Mouse (Mus musculus) testis, adult 2 months (tissue): ENCODE measurements around the gene Olfr667.

Experiments
- CTCF ChIP-seq: fragments of 200-500 bp; IDR thresholded peaks from 2 replicates; pipeline ENCODE4 v1.5.1; 2012; ENCODE audit warnings: low read depth, mild to moderate bottlenecking, inconsistent platforms, low read length, moderate library complexity; ENCODE audit not compliant: control insufficient read depth, insufficient read depth, insufficient replicate concordance
- POLR2A ChIP-seq: fragments of 200-500 bp; IDR thresholded peaks from 2 replicates; pipeline ENCODE4 v1.6.1; 2012; ENCODE audit warnings: low read depth, mild to moderate bottlenecking, inconsistent platforms, low read length, moderate library complexity; ENCODE audit not compliant: control insufficient read depth

DNA sequence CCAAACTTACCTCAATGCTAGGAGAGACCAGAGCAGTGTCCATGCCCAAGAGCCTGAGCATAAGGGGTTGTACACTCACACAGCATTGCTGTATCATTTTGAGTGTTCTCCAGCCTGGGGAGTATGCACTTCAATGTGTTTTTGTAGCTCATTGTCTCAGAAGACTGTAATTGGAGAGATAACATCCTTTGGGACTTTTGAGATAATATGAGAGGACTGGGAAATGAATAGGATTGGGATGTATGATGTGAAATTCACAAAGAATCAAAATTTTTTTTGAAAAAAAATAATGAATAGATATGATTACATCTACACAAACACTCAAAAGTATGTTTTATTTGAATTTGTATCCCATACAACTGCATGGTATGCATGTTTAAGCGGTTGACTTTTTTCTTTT, 6.7 kb upstream of the Olfr667 start, which contains the start of gene Olfr668:
- TF ChIP-seq CTCF (no peak), POLR2A (no peak)
